Mouse (Mus musculus) cerebellum, adult 2 months (tissue): ENCODE results near the gene Batf.
A peak's percentile ranks its signal among the peaks of the same experiment; 100 is the strongest.

ENCODE experiments used
- CTCF ChIP-seq: fragments of 200-500 bp; IDR thresholded peaks from 2 replicates; pipeline ENCODE4 v1.5.1; 2011; ENCODE audit warnings: low read depth, mild to moderate bottlenecking, control low read depth, low read length, moderate library complexity, borderline replicate concordance; ENCODE audit not compliant: insufficient read depth
- POLR2A ChIP-seq: fragments of 200-500 bp; IDR thresholded peaks from 2 replicates; pipeline ENCODE4 v1.6.1; 2011; ENCODE audit warnings: low read length, control low read depth, borderline replicate concordance; ENCODE audit not compliant: insufficient read depth

GRCm38 (mm10) chr12:85745827-85746695 lies 59.6 kb downstream of the Batf start, which contains the start of gene Flvcr2:
- TF ChIP-seq POLR2A: no peak
- peak; percentile 78 for TF ChIP-seq CTCF
